Mouse (Mus musculus) gastrocnemius, postnatal 14 days (tissue): ENCODE measurements around the gene Kcnmb3. TPM values are rescaled to one million over a fixed set of nuclear protein-coding genes. Genes with fewer than 3 reads are reported as not detected.

Source experiments
- DNase-seq: peaks from one replicate; pipeline ENCODE4 v3.0.0; 2021; ENCODE audit warnings: mixed read lengths
- intact Hi-C: fragments of 180-260 bp; cut with DNase I; formaldehyde crosslinking; loops from one replicate; pipeline ENCODE4 v1.15.1; 2025; ENCODE audit warnings: low total_unique reads
- total RNA-seq, 2 experiments: library from RNA; stranded (reverse); gene quantifications; 2 replicates each; pipeline ENCODE4 v1.2.3; 2021

Kcnmb3 gene
- total RNA-seq, 2 experiments from 2014 or later, result not detected

DNA sequence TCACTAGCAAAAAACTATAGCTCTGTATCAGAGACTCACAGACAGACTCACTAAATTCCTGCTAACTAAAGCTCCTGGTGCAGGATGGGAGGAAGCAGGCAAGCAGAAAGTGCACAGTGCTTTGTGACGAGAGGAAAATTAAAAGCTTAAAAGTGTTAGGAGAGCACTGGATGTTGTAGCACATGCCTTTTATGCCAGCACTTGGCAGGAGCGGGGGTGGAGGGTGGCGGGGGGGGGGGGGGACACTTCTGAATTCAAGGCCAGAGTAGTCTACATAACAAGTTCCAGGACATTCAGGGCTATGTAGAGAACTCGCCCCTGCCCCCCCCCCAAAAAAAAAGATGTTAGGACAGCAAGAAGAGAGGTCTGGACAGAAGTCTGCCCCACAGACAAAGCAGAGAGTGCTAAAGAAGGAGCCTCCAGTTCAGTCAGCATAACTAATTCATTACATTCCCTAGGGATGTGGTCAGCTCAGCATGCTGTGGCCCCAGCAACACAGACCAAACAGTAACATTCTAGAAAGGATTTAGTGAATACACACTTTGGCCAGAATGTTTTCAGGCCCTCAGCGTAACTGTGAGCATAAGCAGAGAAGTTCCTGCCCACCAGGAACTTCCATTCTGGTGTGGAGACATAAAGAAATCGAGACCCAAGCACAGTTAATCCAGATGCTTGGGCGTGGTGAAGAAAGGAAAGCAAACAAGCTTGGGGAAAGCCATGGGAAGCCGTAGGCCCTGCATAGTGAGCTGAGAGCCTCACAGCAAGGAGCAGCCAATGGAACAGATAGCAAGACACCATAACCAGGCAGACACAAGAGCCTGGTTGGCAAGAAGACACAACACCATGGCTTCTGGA is 4.1 kb upstream of the Kcnmb3 start:
- no peak for DNase-seq
- intact Hi-C loops, result no loop called here

DNA sequence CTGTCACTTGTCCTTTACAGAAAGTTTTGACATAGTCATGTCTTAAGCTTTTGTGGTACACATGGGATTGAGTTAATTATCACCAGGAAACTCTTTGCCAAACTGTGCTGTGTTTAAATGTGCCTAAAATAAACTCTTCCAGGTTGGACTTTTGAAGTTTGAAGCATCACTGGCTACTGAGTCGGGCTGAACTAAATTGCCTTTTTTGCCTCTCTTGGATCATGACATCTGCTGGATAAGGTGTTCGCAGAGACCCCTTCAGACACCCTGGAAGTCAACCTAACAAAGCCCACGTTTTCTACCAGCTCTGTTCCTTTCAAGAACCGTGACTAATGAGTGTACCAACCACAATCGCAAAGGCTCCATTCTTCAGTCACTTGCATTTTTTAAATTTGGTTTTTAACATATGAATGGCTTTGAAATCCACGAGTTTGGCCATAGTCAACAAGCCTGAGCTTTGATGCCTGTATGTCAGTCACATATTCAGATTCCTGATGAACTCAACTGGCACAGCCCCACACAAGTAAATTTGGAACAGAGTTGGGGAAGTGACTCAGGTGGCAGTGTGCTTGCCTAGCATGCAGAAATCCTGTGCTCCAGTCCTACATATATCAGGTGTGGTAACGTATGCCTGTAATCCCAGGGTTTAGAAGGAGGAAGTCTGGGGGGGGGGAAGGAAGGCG is 3.2 kb upstream of the Kcnmb3 start:
- intact Hi-C loops, result no loop called here

DNA sequence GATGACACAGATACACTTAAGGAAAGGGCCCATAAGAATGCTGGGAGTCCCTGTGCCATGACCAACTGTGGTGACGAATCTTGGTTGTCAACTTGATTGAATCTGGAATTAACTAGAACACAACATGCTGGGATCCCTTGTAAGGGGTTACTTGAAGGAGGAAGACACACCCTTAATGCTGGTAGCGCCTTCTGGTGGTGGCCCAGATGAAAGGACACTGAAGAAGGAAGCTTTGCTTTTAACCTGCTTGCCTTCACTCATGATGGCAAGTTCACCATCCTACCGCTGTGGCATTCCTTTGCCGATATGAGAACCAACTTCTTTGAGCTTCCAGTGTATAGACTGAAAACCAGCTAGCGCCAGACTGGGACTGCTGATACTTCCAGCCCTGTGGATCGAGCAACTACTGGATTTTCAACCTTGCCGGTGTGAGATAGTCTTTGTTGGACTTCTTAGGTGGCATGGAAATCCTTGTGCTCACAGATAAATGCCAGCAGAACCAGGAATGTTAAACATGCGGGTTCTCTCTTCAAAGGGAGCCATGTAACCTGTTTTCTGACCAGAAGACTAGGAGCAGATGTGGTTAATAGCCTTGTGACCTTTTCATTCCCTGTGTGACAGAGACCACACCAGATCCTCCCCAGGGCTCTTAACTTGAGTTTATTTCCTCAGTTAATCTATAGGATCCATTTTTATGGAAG is 2.5 kb upstream of the Kcnmb3 start:
- no peak for DNase-seq
- intact Hi-C loops, result no loop called here

More for the DNA sequence above, 3.2 kb upstream of the Kcnmb3 start:
- no peak for DNase-seq

DNA sequence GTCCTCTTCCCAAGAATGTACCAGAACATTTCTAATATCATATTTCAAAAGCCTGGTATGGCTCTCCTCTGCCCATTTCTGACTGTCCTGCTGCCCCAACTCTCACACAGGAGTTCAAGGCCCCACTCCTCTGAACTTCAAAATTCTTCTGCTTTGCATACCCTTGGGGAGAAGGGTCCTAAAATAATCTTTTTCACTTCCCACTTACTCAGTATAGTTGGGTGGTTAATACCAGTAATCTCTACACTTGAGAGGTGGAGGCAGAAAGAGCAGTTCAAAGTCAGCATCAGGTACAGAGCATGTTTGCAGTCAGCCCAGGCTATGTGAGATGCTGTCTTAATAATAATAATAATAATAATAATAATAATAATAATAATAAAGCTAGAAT is 1.1 kb downstream of the Kcnmb3 start:
- no peak for DNase-seq
- intact Hi-C loops, result no loop called here

DNA sequence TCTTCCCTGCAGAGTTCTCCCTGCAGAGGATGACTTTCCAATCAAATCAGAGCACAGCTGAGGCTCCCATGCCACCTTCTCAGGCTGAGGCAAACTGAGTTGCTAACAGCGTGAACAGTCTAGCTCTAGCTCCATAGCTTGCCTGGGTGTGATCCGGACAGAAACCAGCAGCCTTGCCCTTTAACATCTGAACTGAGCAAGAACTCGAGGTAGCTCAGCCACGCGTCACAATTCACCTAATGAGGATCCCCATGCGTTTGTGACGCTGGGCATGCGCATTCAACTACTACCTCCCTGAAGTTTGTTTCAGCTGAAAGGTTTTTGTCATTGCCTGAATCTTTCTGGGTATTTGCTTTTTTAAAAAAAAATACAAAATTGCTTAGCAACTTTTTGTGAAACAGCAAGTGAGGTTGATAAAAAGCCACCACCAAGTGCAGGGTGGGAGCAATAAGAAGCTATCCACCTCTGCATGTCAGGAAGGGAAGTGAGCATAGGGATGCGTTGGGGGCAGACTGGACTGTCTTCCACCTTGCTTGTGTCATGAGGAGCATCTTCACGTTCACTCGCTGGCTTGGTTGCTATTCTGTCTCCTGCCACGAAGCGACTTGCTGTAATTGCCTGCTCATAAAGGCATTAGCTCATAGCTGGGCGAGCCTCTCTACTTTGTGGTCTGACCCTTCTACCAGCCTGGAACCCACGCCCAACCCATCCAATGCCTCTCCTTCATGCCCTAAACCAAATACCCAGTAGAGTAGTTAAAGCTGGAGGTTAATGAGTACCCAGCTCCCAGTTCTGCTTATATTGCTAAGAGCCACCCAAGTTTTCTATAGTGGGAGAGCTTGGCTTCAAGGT is 1.7 kb downstream of the Kcnmb3 start:
- intact Hi-C loops, result no loop called here
- DNase-seq, result no peak

DNA sequence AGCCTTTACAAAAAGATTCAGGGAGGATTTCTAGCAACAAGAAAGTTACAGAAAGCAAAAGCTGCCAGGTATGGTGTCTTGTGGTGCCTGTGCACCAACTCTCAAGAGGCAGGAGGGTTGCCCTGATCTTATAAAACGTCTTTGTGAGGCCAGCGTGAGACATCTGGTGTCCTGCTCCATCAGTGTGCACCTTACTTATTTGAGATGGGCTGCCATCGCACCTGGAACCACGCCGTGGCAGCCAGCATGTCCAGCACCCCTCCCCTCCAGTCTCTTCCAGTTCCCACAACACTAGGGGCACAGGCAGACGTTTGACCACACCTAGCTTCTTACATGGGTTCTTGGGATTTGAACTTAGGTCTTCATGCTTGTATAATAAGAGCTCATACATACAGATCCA is 3.9 kb downstream of the Kcnmb3 start:
- intact Hi-C loops, result no loop called here
- DNase-seq, result no peak

DNA sequence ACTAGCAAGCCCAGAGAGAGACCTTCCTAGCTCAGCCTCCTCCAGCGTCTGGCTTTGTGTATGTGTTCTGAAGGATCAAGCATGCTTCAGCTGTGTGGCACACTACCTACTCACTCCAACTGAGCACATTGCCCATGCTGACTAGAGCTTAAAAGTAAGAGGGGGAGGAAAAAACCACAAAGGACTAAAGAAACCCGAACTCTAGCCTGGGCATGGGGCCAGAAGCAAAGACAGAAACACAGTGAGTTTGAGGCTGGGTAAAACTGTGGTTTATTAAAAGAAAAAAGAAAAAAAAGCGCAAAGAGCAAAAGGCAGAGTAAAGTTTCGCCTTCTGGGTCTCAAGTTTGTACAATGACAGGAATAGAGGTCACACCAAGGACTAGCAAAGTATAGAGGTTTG is 5.5 kb downstream of the Kcnmb3 start:
- intact Hi-C loops, result no loop called here
- DNase-seq, result no peak

DNA sequence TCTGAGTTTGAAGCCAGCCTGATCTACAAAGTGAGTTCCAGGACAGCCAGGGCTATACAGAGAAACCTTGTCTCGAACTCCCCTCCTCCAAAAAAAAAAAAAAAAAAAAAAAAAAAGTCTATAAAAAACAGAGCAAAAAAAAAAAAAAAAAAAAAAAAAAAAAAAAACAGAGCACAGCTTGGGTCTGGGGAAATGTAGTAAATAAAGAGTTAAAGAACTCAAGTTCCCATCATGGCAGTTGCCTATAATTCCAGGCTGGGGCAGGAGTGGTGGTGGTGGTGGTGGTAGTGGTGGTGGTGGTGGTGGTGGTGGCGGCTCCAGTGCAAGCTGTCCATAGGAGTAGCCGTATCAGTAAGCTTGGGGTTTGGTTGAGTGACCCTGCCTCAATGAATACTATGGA is 9.0 kb downstream of the Kcnmb3 start:
- DNase-seq, result no peak
- intact Hi-C loops, result no loop called here

DNA sequence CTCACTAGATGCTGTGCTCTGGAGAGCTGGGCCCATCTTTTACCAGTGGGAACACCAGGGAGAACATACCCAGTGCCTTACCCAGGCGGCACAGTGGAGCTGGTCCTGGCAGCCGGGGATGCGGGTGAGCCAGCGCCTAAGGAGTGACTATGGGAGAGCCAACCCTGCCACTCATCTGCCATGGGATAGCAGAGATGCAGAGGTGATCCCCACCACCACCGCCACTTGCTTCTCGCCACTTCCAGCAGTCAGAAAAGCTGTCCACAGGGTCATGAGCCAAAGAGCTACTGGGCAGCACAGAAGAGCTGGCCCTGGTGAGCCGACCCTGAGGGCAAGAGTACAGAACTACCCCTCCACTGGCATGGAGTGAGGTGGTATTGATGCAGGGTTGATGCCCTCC is 12.1 kb downstream of the Kcnmb3 start:
- intact Hi-C loops, result no loop called here
- no peak for DNase-seq

DNA sequence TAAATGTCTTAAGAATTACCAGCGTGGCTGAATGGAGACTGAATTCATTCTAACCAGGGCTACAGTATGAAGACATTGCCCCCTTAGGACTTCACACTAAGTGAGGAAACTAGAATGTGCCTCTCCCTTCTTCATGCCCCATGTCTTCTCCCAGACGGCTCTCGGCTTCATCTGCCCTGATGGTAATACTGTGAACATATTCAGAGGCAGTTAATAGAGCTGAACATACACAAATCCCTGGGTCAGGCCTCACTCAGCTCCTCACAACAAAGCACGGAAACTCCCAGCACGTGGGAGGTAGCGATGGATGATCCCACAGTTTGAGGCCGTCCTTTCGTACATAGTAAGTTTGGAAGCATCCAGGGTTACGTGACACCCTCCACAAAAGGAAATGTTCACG is 18.8 kb downstream of the Kcnmb3 start:
- intact Hi-C loops, result no loop called here
- no peak for DNase-seq

DNA sequence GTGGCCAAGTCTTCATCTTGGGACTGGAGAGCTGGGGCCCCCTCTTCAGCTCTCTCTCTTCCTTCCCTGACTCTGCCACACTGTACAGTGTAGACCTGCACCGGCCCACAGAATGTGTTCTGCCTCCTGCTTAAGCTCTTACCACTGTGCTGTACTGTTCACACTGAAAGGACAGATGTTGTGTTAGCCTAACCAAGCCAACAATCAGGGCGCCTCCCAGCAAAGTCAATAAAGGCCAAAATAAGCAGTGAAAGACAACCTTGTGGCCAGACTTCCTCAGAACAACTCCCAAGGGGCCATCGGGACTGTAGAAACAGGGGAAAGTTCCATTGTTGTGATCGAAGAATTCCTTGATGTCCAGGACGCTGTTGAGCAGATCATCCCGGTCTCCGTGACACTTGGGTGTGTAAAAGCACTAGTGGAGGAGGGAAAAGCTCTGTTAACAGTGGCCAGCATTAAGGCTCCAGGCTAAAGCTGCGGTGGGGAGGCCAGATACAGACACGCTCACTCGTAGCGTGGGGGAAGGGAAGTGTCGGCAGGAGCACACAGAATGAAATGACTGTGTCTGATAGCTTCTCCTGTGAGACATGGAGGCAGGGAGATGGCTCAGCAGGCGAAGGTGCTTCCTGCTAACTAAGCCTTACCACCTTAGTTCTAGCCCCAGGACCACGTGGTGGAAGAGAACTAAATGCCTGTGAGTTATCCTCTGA is 19.7 kb downstream of the Kcnmb3 start:
- intact Hi-C loops, result no loop called here
- peak; percentile 29 for DNase-seq

DNA sequence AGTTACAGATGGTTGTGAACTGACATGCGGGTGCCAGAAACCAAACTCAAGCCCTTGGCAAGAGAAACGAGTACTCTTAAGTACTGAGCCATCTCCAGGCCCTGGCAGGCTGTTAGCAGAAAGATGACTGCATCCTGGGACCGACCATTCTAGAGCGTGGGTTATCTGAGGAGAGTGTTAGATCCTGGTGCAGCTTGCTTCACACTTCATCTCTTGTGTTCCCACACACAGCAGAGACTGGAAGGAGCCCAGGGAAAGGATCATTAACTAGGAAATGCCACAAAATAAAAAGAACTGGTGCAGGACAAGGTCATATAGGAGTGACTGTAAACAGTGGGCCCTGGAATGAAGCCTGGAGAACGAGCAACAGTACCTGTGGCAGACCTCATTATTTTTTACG is 20.9 kb downstream of the Kcnmb3 start:
- intact Hi-C loops, result no loop called here
- DNase-seq, result peak; percentile 59

DNA sequence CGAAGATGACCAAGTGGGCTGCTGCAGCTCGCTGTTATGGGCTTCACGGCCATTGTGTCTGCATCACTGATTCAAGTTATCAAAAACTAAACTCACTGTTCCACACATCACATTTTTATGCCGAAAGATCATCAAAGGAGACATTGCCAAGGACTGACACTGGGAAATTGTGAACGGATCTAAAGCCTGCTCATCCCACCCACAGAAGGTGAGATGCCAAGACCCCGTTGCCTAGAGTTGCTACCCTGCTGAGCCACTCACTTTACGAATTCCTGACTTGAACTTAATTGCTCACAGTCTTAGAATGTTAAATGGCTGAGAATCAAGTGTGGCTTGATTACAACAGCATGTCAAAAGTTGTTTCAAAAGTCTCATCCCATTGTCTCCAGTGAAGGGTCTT is 21.6 kb downstream of the Kcnmb3 start:
- intact Hi-C loops, result no loop called here
- DNase-seq, result no peak

DNA sequence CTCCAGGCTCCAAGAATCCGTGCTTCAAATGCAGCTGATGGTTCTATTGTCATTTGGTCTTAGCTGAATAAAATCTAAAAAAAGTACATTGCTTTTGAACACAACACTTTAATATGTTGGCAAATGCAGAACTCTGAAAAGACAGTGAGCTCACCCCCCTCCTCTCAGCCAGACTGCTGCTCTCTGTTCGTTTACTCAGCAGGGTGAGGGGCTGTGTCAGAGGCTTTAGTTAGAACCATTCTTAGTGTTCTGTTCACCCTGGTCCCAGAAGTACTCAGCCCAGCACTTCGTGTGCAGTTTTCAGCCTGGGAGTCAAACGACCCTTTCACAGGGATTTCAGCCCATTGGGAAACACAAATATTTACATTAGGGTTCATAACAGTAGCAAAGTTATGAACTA is 23.6 kb downstream of the Kcnmb3 start:
- intact Hi-C loops, result no loop called here

DNA sequence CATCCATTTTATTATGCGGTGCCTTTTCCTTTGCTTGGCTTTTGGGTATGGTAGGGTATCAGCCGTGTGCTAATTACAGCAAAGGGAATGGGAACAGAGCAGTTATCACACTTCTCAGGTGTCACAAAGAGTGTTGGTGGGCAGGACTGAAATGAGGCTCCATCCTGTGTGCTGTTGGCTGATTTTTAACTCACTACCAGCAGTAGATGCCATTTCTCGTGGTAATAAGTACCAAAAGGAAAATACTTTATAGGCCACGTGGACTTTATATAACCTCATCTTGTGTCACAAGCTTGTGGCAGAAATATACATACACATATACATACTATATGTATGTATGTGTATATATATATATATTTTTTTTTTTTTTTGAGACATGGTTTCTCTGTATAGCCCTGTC is 24.7 kb downstream of the Kcnmb3 start:
- no peak for DNase-seq
- intact Hi-C loops, result no loop called here

More for the DNA sequence above, 23.6 kb downstream of the Kcnmb3 start:
- DNase-seq, result no peak

DNA sequence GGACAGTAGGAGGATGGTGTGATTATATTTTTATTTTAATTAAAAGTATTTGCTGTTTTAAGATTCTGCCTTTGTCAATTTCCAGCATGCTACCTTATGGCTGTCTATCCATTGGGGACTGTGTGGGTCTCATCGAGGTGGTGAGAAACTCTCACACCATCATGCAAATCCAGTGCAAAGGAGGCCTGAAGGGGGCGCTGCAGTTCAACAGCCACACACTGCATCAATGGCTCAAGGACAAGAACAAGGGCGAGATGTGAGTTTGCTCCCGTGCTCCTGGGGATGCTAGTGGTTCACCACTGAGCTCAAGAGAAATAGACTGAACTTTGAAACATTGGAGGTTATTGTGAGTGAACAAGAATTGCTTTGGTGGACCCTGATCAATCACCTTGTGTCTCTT is 32.3 kb downstream of the Kcnmb3 start:
- intact Hi-C loops, result loop anchor here (5.0 to 10.0 kb wide), 2 partner anchors 57 to 75 kb away; no protein-coding TSS in a partner anchor
- peak; percentile 38 for DNase-seq

DNA sequence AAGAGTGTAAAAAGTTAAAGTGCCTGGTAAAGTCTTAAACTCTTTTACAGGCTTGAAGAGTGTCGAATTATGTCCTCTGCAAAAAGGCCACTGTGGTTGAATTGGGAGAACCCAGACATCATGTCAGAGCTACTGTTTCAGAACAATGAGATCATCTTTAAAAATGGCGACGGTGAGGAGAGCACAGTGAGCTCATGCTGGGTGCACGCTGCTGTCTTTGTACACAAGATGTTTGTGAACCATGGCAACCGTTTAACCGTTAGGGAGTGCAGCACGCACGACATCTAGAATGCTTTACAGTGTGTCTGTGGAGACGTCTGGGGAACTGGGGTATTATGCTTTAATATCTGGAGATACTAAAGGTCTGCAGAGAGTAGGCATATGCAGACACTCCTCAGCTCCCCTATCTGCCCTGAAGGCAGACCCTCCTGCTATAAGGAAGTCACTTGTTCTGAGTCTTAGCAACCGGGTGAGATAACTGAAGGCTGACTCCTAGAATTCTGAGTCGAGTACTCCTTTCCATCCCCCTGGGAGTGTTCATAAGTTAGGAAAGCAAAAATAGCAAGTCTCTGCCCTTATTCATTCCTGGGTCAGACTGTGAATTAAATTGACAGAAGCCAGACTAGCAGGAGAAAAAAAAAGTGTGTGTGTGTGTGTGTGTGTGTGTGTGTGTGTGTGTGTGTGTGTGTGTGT is 37.6 kb downstream of the Kcnmb3 start:
- no peak for DNase-seq
- intact Hi-C loops, result loop anchor here (5.0 to 10.0 kb wide), 2 partner anchors 52 to 70 kb away; no protein-coding TSS in a partner anchor

DNA sequence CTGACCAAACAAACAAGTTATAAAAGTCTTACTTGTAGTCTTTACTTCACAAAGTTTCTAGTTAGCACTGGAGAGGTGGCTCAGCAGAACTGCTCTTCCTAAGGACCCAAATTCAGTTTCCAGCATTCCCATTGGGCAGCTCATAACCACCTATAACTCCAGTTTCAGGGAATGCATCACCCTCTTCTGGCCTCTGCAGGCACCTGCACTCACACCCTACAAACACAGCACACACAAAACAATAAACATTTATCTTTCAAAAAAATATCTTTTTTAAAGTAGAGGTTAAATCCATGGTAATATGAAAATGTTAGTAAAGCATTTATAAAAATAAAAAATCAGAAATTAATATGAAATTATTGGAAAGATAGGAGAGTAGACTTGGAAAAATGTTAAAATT is 50.3 kb downstream of the Kcnmb3 start:
- intact Hi-C loops, result no loop called here
- no peak for DNase-seq
